Mouse (Mus musculus) limb, embryonic 15.5 days (tissue): ENCODE results near the gene Lrrc66. TPM values are rescaled to one million over a fixed set of nuclear protein-coding genes. Genes with fewer than 3 reads are reported as not detected.
"Not testable (repeated sequence)": the region's sequence is repeated elsewhere in the genome, so short reads cannot be mapped to it uniquely, and the experiment has no call there.

Experiments
- ATAC-seq: fragments of 200-750 bp; cut with Nextera tagmentation; 2 replicates; pipeline ENCODE4 v1.8.0; 2017; ENCODE audit warnings: low read depth, moderate TSS enrichment; ENCODE audit not compliant: insufficient number of reproducible peaks, low FRiP score, low TSS enrichment
- H3K27ac ChIP-seq: fragments of 300-500 bp; sonication (generic); 2 replicates; pipeline ENCODE4 v1.5.1; 2015; ENCODE audit warnings: moderate library complexity, mild to moderate bottlenecking, inconsistent platforms
- H3K27me3 ChIP-seq: fragments of 300-500 bp; sonication (generic); 2 replicates; pipeline ENCODE4 v1.6.1; 2015; ENCODE audit warnings: inconsistent platforms
- H3K36me3 ChIP-seq: fragments of 300-500 bp; sonication (generic); 2 replicates; pipeline ENCODE4 v1.6.1; 2015; ENCODE audit warnings: inconsistent platforms
- H3K4me1 ChIP-seq: fragments of 300-500 bp; sonication (generic); 2 replicates; pipeline ENCODE4 v1.6.1; 2015; ENCODE audit warnings: inconsistent platforms
- H3K4me2 ChIP-seq: fragments of 300-500 bp; sonication (generic); 2 replicates; pipeline ENCODE4 v1.6.1; 2015; ENCODE audit warnings: mild to moderate bottlenecking, inconsistent platforms
- H3K4me3 ChIP-seq: fragments of 300-500 bp; sonication (generic); 2 replicates; pipeline ENCODE4 v1.5.1; 2015; ENCODE audit warnings: mild to moderate bottlenecking, inconsistent platforms
- H3K9ac ChIP-seq: fragments of 300-500 bp; sonication (generic); 2 replicates; pipeline ENCODE4 v1.6.1; 2015; ENCODE audit warnings: inconsistent platforms
- H3K9me3 ChIP-seq: fragments of 300-500 bp; sonication (generic); 2 replicates; pipeline ENCODE4 v1.6.1; 2016; ENCODE audit warnings: inconsistent platforms
- WGBS: fragments of 180-500 bp; shearing (Covaris S2); methylation state at CpG from one replicate; pipeline ENCODE4 v1.1.7; 2015; 5-methylcytosine and 5-hydroxymethylcytosine counted together
- polyA plus RNA-seq: library from polyadenylated mRNA; unstranded; fragments of >200 nt; fragmentation: Nextera tagmentation; extraction: Ambion mirVana; gene quantifications from 2 replicates; pipeline ENCODE4 v1.2.1, GENCODE M21; 2015

The Lrrc66 gene
- polyA plus RNA-seq, 1 experiment from 2014 or later, result 0.32 TPM

DNA sequence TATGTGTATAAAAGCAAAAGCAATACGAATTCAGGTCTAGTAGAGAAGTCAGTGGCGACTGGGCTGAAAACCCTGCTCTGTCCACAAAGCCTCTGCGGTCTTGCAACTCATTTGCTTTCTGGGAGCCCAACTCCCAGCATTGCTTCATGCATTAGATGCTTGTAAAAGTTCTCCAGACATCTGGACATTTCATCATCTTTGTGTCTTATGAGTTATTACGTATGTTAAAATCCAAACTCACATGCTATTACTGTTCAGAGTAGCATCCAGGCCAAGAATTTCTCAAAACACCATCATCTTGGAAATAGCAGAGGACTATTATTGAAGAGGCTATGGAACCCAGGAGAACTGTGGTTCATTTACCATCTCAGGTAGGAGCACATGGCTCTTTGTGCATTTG, 21.3 kb downstream of the Lrrc66 start:
- Histone ChIP-seq H3K36me3 (no peaks in the 10 kb centered on the region), H3K9ac (no peak overlapping the region), H3K27ac (no peak overlapping the region), H3K4me1 (no peaks in the 10 kb centered on the region), H3K4me2 (no peak overlapping the region), H3K9me3 (no peaks in the 10 kb centered on the region; the same call in 1 of the 2 replicates), H3K27me3 (no peaks in the 10 kb centered on the region), H3K4me3 (no peak overlapping the region)
- 87% methylated on average over 4 of the region's 4 CpGs for WGBS
- no peak for ATAC-seq

DNA sequence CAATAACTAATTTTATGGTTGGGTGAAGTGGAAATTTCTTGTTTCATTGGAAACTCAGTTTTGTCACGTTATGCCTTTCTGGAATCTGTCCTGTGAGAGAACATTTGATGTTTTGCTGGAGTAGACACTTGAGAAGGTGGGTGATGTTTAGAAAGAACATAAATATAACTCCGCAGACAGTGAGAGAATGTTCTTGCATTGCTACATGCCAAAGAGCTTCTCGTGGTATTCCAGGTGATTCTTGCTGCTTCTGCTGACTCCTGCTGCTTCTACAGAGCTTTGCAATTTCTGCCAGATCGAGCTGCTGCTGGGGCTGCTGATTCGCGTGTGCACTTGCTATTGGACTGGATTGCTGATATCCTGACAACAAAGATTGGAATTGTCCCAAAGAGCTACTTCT, 27.4 kb downstream of the Lrrc66 start:
- no peak overlapping the region for H3K4me3 ChIP-seq
- no peaks in the 10 kb centered on the region for H3K4me1 ChIP-seq
- H3K9me3 ChIP-seq, result no peaks in the 10 kb centered on the region; the same call in 1 of the 2 replicates
- H3K9ac ChIP-seq, result no peak overlapping the region
- H3K27me3 ChIP-seq, result no peaks in the 10 kb centered on the region
- no peak for ATAC-seq
- no peak overlapping the region for H3K27ac ChIP-seq
- H3K4me2 ChIP-seq, result no peak overlapping the region
- WGBS, result 85% methylated on average over 6 of the region's 6 CpGs
- H3K36me3 ChIP-seq, result no peaks in the 10 kb centered on the region

DNA sequence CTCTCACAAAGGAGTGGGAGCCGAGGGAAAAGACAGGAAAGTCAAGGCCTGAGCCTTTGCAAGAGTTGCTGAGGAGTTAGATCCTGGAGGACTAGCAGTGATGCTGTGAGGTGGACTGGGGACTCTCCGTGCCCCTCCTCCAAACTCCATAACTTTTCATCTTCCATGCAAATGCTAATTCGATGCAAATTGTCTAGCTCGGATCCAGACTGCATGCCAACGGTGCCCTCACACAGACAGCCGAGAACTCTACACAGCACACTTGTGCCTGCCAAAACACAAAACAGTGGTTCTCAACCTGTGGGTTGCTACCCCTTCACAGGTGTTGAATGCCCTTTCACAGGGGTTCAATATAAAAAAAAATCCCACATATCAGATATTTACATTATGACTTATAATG, 27.8 kb downstream of the Lrrc66 start:
- WGBS, result 92% methylated on average over 6 of the region's 6 CpGs
- Histone ChIP-seq H3K4me3 (no peak overlapping the region), H3K9me3 (no peaks in the 10 kb centered on the region; the same call in 1 of the 2 replicates), H3K4me1 (no peaks in the 10 kb centered on the region), H3K36me3 (no peaks in the 10 kb centered on the region), H3K27me3 (no peaks in the 10 kb centered on the region), H3K4me2 (no peak overlapping the region), H3K9ac (no peak overlapping the region), H3K27ac (no peak overlapping the region)
- no peak for ATAC-seq

- no peak overlapping the region for H3K4me3 ChIP-seq
- H3K27ac ChIP-seq, result no peak overlapping the region
- WGBS, result 74% methylated on average over 3 of the region's 3 CpGs
- no peaks in the 10 kb centered on the region for H3K4me1 ChIP-seq
- H3K36me3 ChIP-seq, result no peaks in the 10 kb centered on the region
- no peaks in the 10 kb centered on the region; the same call in 1 of the 2 replicates for H3K9me3 ChIP-seq
- H3K27me3 ChIP-seq, result no peaks in the 10 kb centered on the region
- no peak for ATAC-seq
- H3K4me2 ChIP-seq, result no peak overlapping the region
- no peak overlapping the region for H3K9ac ChIP-seq
Measured at GRCm38 (mm10) chr5:73602865-73603264, 29.5 kb downstream of the Lrrc66 start.

DNA sequence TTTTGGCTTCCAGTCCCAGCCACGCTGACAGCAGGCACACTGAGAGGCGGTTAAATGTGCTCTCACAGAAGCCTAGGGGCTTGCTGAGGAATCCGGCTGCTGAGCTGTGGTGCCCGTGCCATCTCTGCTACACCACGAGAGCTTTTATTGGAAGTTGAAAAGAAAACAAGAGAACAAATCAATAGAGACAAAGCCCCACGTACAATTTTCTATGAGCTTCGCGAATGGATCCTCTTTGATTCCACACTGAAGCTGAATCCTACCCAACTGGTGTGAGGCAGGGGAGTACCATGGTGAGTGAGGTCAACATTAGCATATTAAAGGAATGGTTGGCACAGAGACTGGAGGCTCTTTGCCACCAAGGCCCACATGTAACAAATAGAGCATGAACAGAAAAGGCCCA, 31.0 kb downstream of the Lrrc66 start:
- no peak for ATAC-seq

DNA sequence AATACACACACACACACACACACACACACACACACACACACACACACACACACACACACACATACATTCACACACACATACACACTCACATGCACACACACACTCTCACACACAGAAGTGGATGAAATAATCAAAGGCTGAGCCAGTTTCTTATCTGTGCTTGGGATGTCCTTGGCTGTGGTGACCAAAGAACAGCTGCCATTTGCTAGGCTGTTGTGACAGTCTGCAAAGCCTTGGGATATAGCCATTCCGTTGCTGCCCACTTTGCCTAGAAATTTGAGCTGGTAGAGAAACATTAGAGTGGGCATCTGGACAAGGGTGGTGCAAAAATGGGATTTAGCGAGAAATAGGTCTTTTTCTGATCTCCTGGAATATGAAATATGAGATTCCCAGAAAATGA, 32.3 kb downstream of the Lrrc66 start:
- WGBS, result 60% methylated on average over 2 of the region's 2 CpGs
- no peaks in the 10 kb centered on the region for H3K36me3 ChIP-seq

More for the DNA sequence above, 31.0 kb downstream of the Lrrc66 start:
- Histone ChIP-seq H3K36me3 (no peaks in the 10 kb centered on the region), H3K9ac (no peak overlapping the region), H3K27ac (no peak overlapping the region), H3K27me3 (no peaks in the 10 kb centered on the region), H3K4me3 (no peak overlapping the region), H3K4me1 (no peaks in the 10 kb centered on the region), H3K4me2 (no peak overlapping the region), H3K9me3 (no peaks in the 10 kb centered on the region)
- WGBS, result 62% methylated on average over 8 of the region's 8 CpGs

GRCm38 (mm10) chr5:73598943-73599695, 33.2 kb downstream of the Lrrc66 start:
- 69% methylated on average over 5 of the region's 5 CpGs for WGBS
- H3K9ac ChIP-seq, result no peak overlapping the region
- no peak overlapping the region for H3K27ac ChIP-seq
- H3K4me1 ChIP-seq, result no peaks in the 10 kb centered on the region
- no peak for ATAC-seq
- no peaks in the 10 kb centered on the region for H3K9me3 ChIP-seq
- no peaks in the 10 kb centered on the region for H3K27me3 ChIP-seq
- no peaks in the 10 kb centered on the region for H3K36me3 ChIP-seq
- no peak overlapping the region for H3K4me2 ChIP-seq
- no peak overlapping the region for H3K4me3 ChIP-seq

More for the DNA sequence above, 32.3 kb downstream of the Lrrc66 start:
- H3K9me3 ChIP-seq, result no peaks in the 10 kb centered on the region
- H3K27ac ChIP-seq, result no peak overlapping the region
- H3K4me3 ChIP-seq, result no peak overlapping the region
- H3K4me1 ChIP-seq, result no peaks in the 10 kb centered on the region
- no peak overlapping the region for H3K9ac ChIP-seq
- no peak for ATAC-seq
- H3K27me3 ChIP-seq, result no peaks in the 10 kb centered on the region
- H3K4me2 ChIP-seq, result no peak overlapping the region

GRCm38 (mm10) chr5:73587119-73587518, 45.2 kb downstream of the Lrrc66 start:
- 63% methylated on average over 3 of the region's 3 CpGs for WGBS
- no peak for ATAC-seq
- no peak overlapping the region for H3K4me2 ChIP-seq
- no peaks in the 10 kb centered on the region for H3K9me3 ChIP-seq
- no peaks in the 10 kb centered on the region for H3K4me1 ChIP-seq
- H3K27ac ChIP-seq, result no peak overlapping the region
- no peaks in the 10 kb centered on the region for H3K27me3 ChIP-seq
- no peaks in the 10 kb centered on the region for H3K36me3 ChIP-seq
- H3K9ac ChIP-seq, result no peak overlapping the region
- no peak overlapping the region for H3K4me3 ChIP-seq

GRCm38 (mm10) chr5:73586597-73586996, 45.7 kb downstream of the Lrrc66 start:
- Histone ChIP-seq H3K36me3 (no peaks in the 10 kb centered on the region), H3K9ac (no peak overlapping the region), H3K4me1 (no peaks in the 10 kb centered on the region), H3K4me2 (no peak overlapping the region), H3K9me3 (no peaks in the 10 kb centered on the region), H3K4me3 (no peak overlapping the region), H3K27ac (no peak overlapping the region), H3K27me3 (no peaks in the 10 kb centered on the region)
- no peak for ATAC-seq
- 62% methylated on average over 4 of the region's 4 CpGs for WGBS

- H3K9ac ChIP-seq, result no peak overlapping the region
- 48% methylated on average over 7 of the region's 7 CpGs for WGBS
- no peak for ATAC-seq
Measured at GRCm38 (mm10) chr5:73585212-73586115, 46.9 kb downstream of the Lrrc66 start.

DNA sequence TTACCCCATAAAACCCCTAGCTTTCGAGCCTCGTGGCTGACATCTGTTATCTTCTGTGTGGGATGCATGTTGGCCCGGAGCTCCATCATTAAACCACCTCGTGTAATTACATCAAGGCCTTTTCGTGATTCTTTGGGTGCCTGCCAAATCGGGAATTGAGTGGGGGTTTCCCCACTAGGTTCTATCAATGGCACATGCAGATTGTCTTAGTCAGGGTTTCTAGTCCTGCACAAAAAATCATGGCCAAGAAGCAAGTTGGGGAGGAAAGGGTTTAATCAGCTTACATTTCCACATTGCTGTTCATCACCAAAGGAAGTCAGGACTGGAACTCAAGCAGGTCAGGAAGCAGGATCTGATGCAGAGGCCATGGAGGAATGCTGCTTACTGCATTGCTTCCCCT, 48.3 kb downstream of the Lrrc66 start:
- not testable (repeated sequence) for H3K4me3 ChIP-seq, H3K9me3 ChIP-seq, H3K27ac ChIP-seq, H3K36me3 ChIP-seq, H3K9ac ChIP-seq, H3K4me1 ChIP-seq, H3K4me2 ChIP-seq, ATAC-seq, H3K27me3 ChIP-seq
- WGBS, result 44% methylated on average over 6 of the region's 6 CpGs

More at GRCm38 (mm10) chr5:73585212-73586115, 46.9 kb downstream of the Lrrc66 start:
- H3K4me2 ChIP-seq, result no peak overlapping the region
- H3K36me3 ChIP-seq, result no peaks in the 10 kb centered on the region
- H3K4me1 ChIP-seq, result no peaks in the 10 kb centered on the region
- no peak overlapping the region for H3K27ac ChIP-seq
- no peak overlapping the region for H3K4me3 ChIP-seq
- H3K27me3 ChIP-seq, result no peaks in the 10 kb centered on the region
- no peaks in the 10 kb centered on the region for H3K9me3 ChIP-seq

GRCm38 (mm10) chr5:73578131-73578530, 54.2 kb downstream of the Lrrc66 start:
- no peak for ATAC-seq
- Histone ChIP-seq H3K27ac (no peak overlapping the region), H3K27me3 (no peaks in the 10 kb centered on the region), H3K9ac (no peak overlapping the region), H3K4me3 (no peak overlapping the region), H3K9me3 (no peaks in the 10 kb centered on the region), H3K4me1 (0 out of 2 replicates have a peak, but pooled peaks cover 2% of the 10 kb centered on the region), H3K36me3 (no peaks in the 10 kb centered on the region), H3K4me2 (no peak overlapping the region)
- 82% methylated on average over 3 of the region's 3 CpGs for WGBS
